Mouse (Mus musculus) left cerebral cortex, adult 6 months (tissue): ENCODE measurements around the gene Dppa1. TPM values are rescaled to one million over a fixed set of nuclear protein-coding genes. Genes with fewer than 3 reads are reported as not detected.

Source experiments
- long read RNA-seq, 2 experiments: library from polyadenylated mRNA; unstranded; transcript quantifications; one replicate each; pipeline ENCODE4 v2.0.0; 2019 to 2020
- polyA plus RNA-seq: library from polyadenylated mRNA; unstranded; fragments of <200 nt; fragmentation: Nextera tagmentation; gene quantifications from 2 replicates; pipeline ENCODE4 v1.2.3, GENCODE M21; 2021

Dppa1 gene
- not detected in 2 replicates for polyA plus RNA-seq
- long read RNA-seq, experiment 1, partial matches to known transcripts: 0 of 2 reads
- long read RNA-seq, experiment 1, other reads (novel, unspliced or antisense): 2 of 2 reads
- long read RNA-seq, experiment 2: 0 reads

GRCm38 (mm10) chr11:46629211-46629795 lies at the start of gene Dppa1:
Dppa1 (minus strand) TSS chr11:46629261.

DNA sequence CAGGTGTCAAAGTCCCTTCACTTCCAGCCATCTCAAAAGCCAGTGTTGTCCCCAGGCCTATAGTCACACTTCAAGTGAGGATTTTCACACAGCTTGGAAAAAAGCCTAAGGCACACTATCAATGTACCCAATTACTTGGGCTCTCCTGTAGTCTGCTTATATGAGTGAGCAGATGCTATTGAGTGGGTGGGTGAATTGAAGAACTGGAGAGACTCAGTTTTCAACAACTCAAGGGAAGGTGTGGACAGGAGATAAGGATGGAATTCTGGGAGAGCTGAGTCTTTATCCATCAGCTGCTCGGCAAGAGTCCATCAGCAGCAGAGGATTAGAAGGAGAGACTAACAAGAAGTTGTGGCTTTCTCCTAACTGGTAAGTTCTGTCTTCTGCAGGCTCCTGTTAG lies 57.7 kb downstream of the Dppa1 start, which contains the start of gene BC053393:
TSS of gene BC053393 (plus strand) at position 210 of the 400 bp plus-strand sequence.

Other genes with a start within 250 kb of the Dppa1 start
- gene Itk, start 239.7 kb downstream of the Dppa1 start, polyA plus RNA-seq: 0.11 and 0.15 TPM in 2 replicates
- not detected in 2 replicates for gene Fam71b, start 232.7 kb downstream of the Dppa1 start, polyA plus RNA-seq
- 28.2 and 31.8 TPM in 2 replicates for gene Med7, start 192.3 kb downstream of the Dppa1 start, polyA plus RNA-seq
- 1.1 and 1.3 TPM in 2 replicates for gene Havcr2, start 174.3 kb downstream of the Dppa1 start, polyA plus RNA-seq
- gene Gm12169, start 105.0 kb downstream of the Dppa1 start, polyA plus RNA-seq: not detected in 2 replicates
- 0.20 TPM in 1 of 2 replicates, not detected in the other for gene BC053393, start 57.7 kb downstream of the Dppa1 start, polyA plus RNA-seq
- gene Timd2, start 77.8 kb upstream of the Dppa1 start, polyA plus RNA-seq: not detected in 2 replicates
- not detected in 2 replicates for gene Havcr1, start 105.8 kb upstream of the Dppa1 start, polyA plus RNA-seq
- gene Timd4, start 181.5 kb upstream of the Dppa1 start, polyA plus RNA-seq: not detected in 2 replicates